Mouse (Mus musculus): ENCODE measurements at regions not wholly inside any gene's neighbourhood (a gene's known extent, or its start where the extent isn't known, plus 50 kb on each side); places are given as distances from the start of the nearest gene placed in this dataset.

GRCm38 (mm10) chr13:100990646-100991045, 157.4 kb upstream of the Slc30a5 start:
- H3K9me3 ChIP-seq (ENCODE audit: control insufficient read depth): no peaks in the 10 kb centered on the region
- H3K9ac ChIP-seq (ENCODE audit: low read depth, low read length): no peak overlapping the region
- TF ChIP-seq CTCF (IDR thresholded peaks at IDR 0.05; ENCODE audit: low read depth): no peak
- no peak overlapping the region for H3K4me3 ChIP-seq (ENCODE audit: low read depth, low read length)
- WGBS: 82% methylated on average over 2 of the region's 2 CpGs
- no peak for ATAC-seq
- no peaks in the 10 kb centered on the region for H3K27me3 ChIP-seq (replicated peaks; ENCODE audit: control insufficient read depth, insufficient read depth, low read length)
- H3K36me3 ChIP-seq (ENCODE audit: control insufficient read depth, insufficient read depth): no peaks in the 10 kb centered on the region
- no peak overlapping the region for H3K4me2 ChIP-seq (replicated peaks; ENCODE audit: low read depth)
- no peaks in the 10 kb centered on the region for H3K4me1 ChIP-seq (replicated peaks; ENCODE audit: control insufficient read depth, insufficient read depth, low read length)
- H3K27ac ChIP-seq (ENCODE audit: low read depth, low read length): no peak overlapping the region

GRCm38 (mm10) chr13:100988671-100989531, 155.7 kb upstream of the Slc30a5 start:
- TF ChIP-seq CTCF (IDR thresholded peaks at IDR 0.05; ENCODE audit: low read depth): no peak
- no peak for ATAC-seq
- no peaks in the 10 kb centered on the region for H3K36me3 ChIP-seq (ENCODE audit: control insufficient read depth, insufficient read depth)
- H3K27ac ChIP-seq (ENCODE audit: low read depth, low read length): no peak overlapping the region
- WGBS: 57% methylated on average over 13 of the region's 13 CpGs
- no peak overlapping the region for H3K4me2 ChIP-seq (replicated peaks; ENCODE audit: low read depth)
- H3K9ac ChIP-seq (ENCODE audit: low read depth, low read length): no peak overlapping the region
- no peaks in the 10 kb centered on the region for H3K27me3 ChIP-seq (replicated peaks; ENCODE audit: control insufficient read depth, insufficient read depth, low read length)
- H3K9me3 ChIP-seq (ENCODE audit: control insufficient read depth): no peaks in the 10 kb centered on the region
- no peak overlapping the region for H3K4me3 ChIP-seq (ENCODE audit: low read depth, low read length)
- no peaks in the 10 kb centered on the region for H3K4me1 ChIP-seq (replicated peaks; ENCODE audit: control insufficient read depth, insufficient read depth, low read length)

- 93% methylated on average over 5 of the region's 5 CpGs for WGBS
- no peak for ATAC-seq
- Histone ChIP-seq H3K27me3 (replicated peaks; ENCODE audit: control insufficient read depth, insufficient read depth, low read length) (no peaks in the 10 kb centered on the region), H3K4me3 (ENCODE audit: low read depth, low read length) (no peak overlapping the region), H3K36me3 (ENCODE audit: control insufficient read depth, insufficient read depth) (no peaks in the 10 kb centered on the region), H3K4me2 (replicated peaks; ENCODE audit: low read depth) (no peak overlapping the region), H3K4me1 (replicated peaks; ENCODE audit: control insufficient read depth, insufficient read depth, low read length) (no peaks in the 10 kb centered on the region), H3K9ac (ENCODE audit: low read depth, low read length) (no peak overlapping the region), H3K9me3 (ENCODE audit: control insufficient read depth) (no peaks in the 10 kb centered on the region), H3K27ac (ENCODE audit: low read depth, low read length) (no peak overlapping the region)
- no peak for TF ChIP-seq CTCF (IDR thresholded peaks at IDR 0.05; ENCODE audit: low read depth)
Observed at GRCm38 (mm10) chr13:100988116-100988515, 154.9 kb upstream of the Slc30a5 start.

GRCm38 (mm10) chr13:100975741-100976140, 142.5 kb upstream of the Slc30a5 start:
- H3K4me2 ChIP-seq (replicated peaks; ENCODE audit: low read depth): no peak overlapping the region
- H3K4me1 ChIP-seq (replicated peaks; ENCODE audit: control insufficient read depth, insufficient read depth, low read length): no peaks in the 10 kb centered on the region
- no peak for TF ChIP-seq CTCF (IDR thresholded peaks at IDR 0.05; ENCODE audit: low read depth)
- no peak for ATAC-seq
- H3K4me3 ChIP-seq (ENCODE audit: low read depth, low read length): no peak overlapping the region
- no peaks in the 10 kb centered on the region for H3K36me3 ChIP-seq (ENCODE audit: control insufficient read depth, insufficient read depth)
- no peak overlapping the region for H3K27ac ChIP-seq (ENCODE audit: low read depth, low read length)
- no peaks in the 10 kb centered on the region for H3K9me3 ChIP-seq (ENCODE audit: control insufficient read depth)
- H3K9ac ChIP-seq (ENCODE audit: low read depth, low read length): no peak overlapping the region
- WGBS: 33% methylated on average over 3 of the region's 3 CpGs
- no peaks in the 10 kb centered on the region for H3K27me3 ChIP-seq (replicated peaks; ENCODE audit: control insufficient read depth, insufficient read depth, low read length)

- H3K27me3 ChIP-seq (replicated peaks; ENCODE audit: control insufficient read depth, insufficient read depth, low read length): no peaks in the 10 kb centered on the region
- no peak for TF ChIP-seq CTCF (IDR thresholded peaks at IDR 0.05; ENCODE audit: low read depth)
- no peak for ATAC-seq
- 69% methylated on average over 2 of the region's 2 CpGs for WGBS
- no peak overlapping the region for H3K4me2 ChIP-seq (replicated peaks; ENCODE audit: low read depth)
- H3K4me3 ChIP-seq (ENCODE audit: low read depth, low read length): no peak overlapping the region
- H3K27ac ChIP-seq (ENCODE audit: low read depth, low read length): no peak overlapping the region
- no peaks in the 10 kb centered on the region for H3K9me3 ChIP-seq (ENCODE audit: control insufficient read depth)
- no peaks in the 10 kb centered on the region for H3K4me1 ChIP-seq (replicated peaks; ENCODE audit: control insufficient read depth, insufficient read depth, low read length)
- H3K36me3 ChIP-seq (ENCODE audit: control insufficient read depth, insufficient read depth): no peaks in the 10 kb centered on the region
- H3K9ac ChIP-seq (ENCODE audit: low read depth, low read length): no peak overlapping the region
Observed at GRCm38 (mm10) chr13:100971080-100972017, 138.1 kb upstream of the Slc30a5 start.

GRCm38 (mm10) chr13:100962811-100963540, 129.7 kb upstream of the Slc30a5 start:
- ATAC-seq: no peak
- no peak overlapping the region for H3K9ac ChIP-seq (ENCODE audit: low read depth, low read length)
- H3K4me1 ChIP-seq (replicated peaks; ENCODE audit: control insufficient read depth, insufficient read depth, low read length): no peaks in the 10 kb centered on the region
- WGBS: 69% methylated on average over 4 of the region's 4 CpGs
- no peaks in the 10 kb centered on the region for H3K36me3 ChIP-seq (ENCODE audit: control insufficient read depth, insufficient read depth)
- H3K27me3 ChIP-seq (replicated peaks; ENCODE audit: control insufficient read depth, insufficient read depth, low read length): no peaks in the 10 kb centered on the region
- no peak overlapping the region for H3K27ac ChIP-seq (ENCODE audit: low read depth, low read length)
- H3K4me3 ChIP-seq (ENCODE audit: low read depth, low read length): no peak overlapping the region
- H3K9me3 ChIP-seq (ENCODE audit: control insufficient read depth): no peaks in the 10 kb centered on the region
- TF ChIP-seq CTCF (IDR thresholded peaks at IDR 0.05; ENCODE audit: low read depth): no peak
- H3K4me2 ChIP-seq (replicated peaks; ENCODE audit: low read depth): no peak overlapping the region

Measured in intestine, postnatal 0 days (tissue).